9 mouse cellular contexts compared by ENCODE assay signal in the genomic region with DNA sequence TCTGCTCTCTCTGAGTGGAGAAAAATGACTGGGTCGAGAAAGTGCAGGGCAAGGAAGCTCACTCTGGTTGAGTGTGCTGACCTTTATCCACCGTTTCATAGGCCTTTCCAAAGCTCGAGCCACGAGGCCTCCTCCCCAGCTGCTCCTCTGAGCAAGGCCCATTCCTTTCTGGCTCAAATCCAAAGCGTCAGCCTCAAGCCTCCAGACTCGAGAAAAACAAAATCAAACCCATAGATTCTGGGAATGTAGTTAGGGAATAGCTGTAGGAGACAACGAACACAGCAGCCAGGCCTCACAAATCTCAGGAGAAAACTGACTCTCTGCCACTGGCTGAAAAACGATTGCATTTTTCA. TPM values are rescaled to one million over a fixed set of nuclear protein-coding genes. Genes with fewer than 3 reads are reported as not detected.
DNase-seq lines count a peak whose midpoint lies in the region; ATAC-seq lines count a peak whose summit lies in the region.
"Had no signal": no experiment of that assay in that cellular context is flagged by ENCODE, and none has a peak within 500 bp of the region (broad histone marks: within the 10 kb centered on the region; RNA-seq: fewer than 3 reads in every experiment).

No protein-coding gene starts in this region.

- H3K4me1 ChIP-seq in hindbrain, embryonic 13.5 days (replicated peaks) = peaks cover 46% of the 10 kb centered on the region
- peaks cover 13% of the 10 kb centered on the region for H3K4me1 ChIP-seq in hindbrain, embryonic 10.5 days (replicated peaks)
- peaks cover 9% of the 10 kb centered on the region; the same call in 1 of the 2 replicates for H3K4me1 ChIP-seq in embryonic facial prominence, embryonic 14.5 days (ENCODE audit: control insufficient read depth, insufficient read depth, low read length)
- peaks cover 36% of the 10 kb centered on the region for H3K4me1 ChIP-seq in hindbrain, embryonic 16.5 days (ENCODE audit: control insufficient read depth, insufficient read depth, low read depth, low read length)
- H3K4me1 ChIP-seq in midbrain, embryonic 15.5 days = peaks cover 33% of the 10 kb centered on the region

- no peak overlapping the region for H3K4me3 ChIP-seq in hindbrain, embryonic 13.5 days
- H3K4me3 ChIP-seq in hindbrain, embryonic 10.5 days = no peak overlapping the region
- no peak overlapping the region for H3K4me3 ChIP-seq in embryonic facial prominence, embryonic 14.5 days (ENCODE audit: low read depth, low read length)
- no peak overlapping the region for H3K4me3 ChIP-seq in hindbrain, embryonic 16.5 days (ENCODE audit: low read length)
- no peak overlapping the region for H3K4me3 ChIP-seq in midbrain, embryonic 15.5 days
- H3K4me3 ChIP-seq: layer of hippocampus, adult 2 months had no signal

- H3K4me2 ChIP-seq in hindbrain, embryonic 13.5 days = no peak overlapping the region
- no peak overlapping the region for H3K4me2 ChIP-seq in embryonic facial prominence, embryonic 14.5 days (ENCODE audit: low read depth, low read length)
- H3K4me2 ChIP-seq in hindbrain, embryonic 16.5 days (ENCODE audit: low read length) = no peak overlapping the region
- no peak overlapping the region for H3K4me2 ChIP-seq in midbrain, embryonic 15.5 days

- H3K36me3 ChIP-seq in hindbrain, embryonic 13.5 days = no peaks in the 10 kb centered on the region
- 0 out of 2 replicates have a peak, but pooled peaks cover under 1% of the 10 kb centered on the region for H3K36me3 ChIP-seq in hindbrain, embryonic 10.5 days
- H3K36me3 ChIP-seq in embryonic facial prominence, embryonic 14.5 days (ENCODE audit: control insufficient read depth, insufficient read depth, low read length) = peaks cover 12% of the 10 kb centered on the region
- H3K36me3 ChIP-seq in hindbrain, embryonic 16.5 days (ENCODE audit: control insufficient read depth, insufficient read depth, low read length) = no peaks in the 10 kb centered on the region
- no peaks in the 10 kb centered on the region for H3K36me3 ChIP-seq in midbrain, embryonic 15.5 days (replicated peaks)

- no peak for ATAC-seq in hindbrain, embryonic 13.5 days (ENCODE audit: low FRiP score)
- ATAC-seq in embryonic facial prominence, embryonic 14.5 days (ENCODE audit: low read depth) = no peak
- ATAC-seq in hindbrain, embryonic 16.5 days = no peak
- ATAC-seq in midbrain, embryonic 15.5 days (replicated peaks) = no peak
- ATAC-seq: Patski had no signal

- peak overlapping the region; percentile 77 for H3K27ac ChIP-seq in hindbrain, embryonic 13.5 days
- H3K27ac ChIP-seq in hindbrain, embryonic 10.5 days = no peak overlapping the region
- peak overlapping the region; percentile 41 for H3K27ac ChIP-seq in embryonic facial prominence, embryonic 14.5 days (replicated peaks; ENCODE audit: low read depth, low read length)
- peak overlapping the region; percentile 46; the same call in 1 of the 2 replicates for H3K27ac ChIP-seq in hindbrain, embryonic 16.5 days (ENCODE audit: low read depth, low read length)
- H3K27ac ChIP-seq in midbrain, embryonic 15.5 days = 0 out of 2 replicates have a peak overlapping the region, but pooled peaks have one; percentile 31
- H3K27ac ChIP-seq: layer of hippocampus, adult 2 months had no signal

- H3K9ac ChIP-seq in hindbrain, embryonic 13.5 days = no peak overlapping the region
- H3K9ac ChIP-seq in embryonic facial prominence, embryonic 14.5 days (ENCODE audit: low read depth, low read length) = no peak overlapping the region; the same call in 1 of the 2 replicates
- no peak overlapping the region for H3K9ac ChIP-seq in hindbrain, embryonic 16.5 days (ENCODE audit: low read depth, low read length)
- 0 out of 2 replicates have a peak overlapping the region, but pooled peaks have one; percentile 6 for H3K9ac ChIP-seq in midbrain, embryonic 15.5 days

- H3K9me3 ChIP-seq in hindbrain, embryonic 13.5 days = no peaks in the 10 kb centered on the region
- no peaks in the 10 kb centered on the region for H3K9me3 ChIP-seq in hindbrain, embryonic 10.5 days
- no peaks in the 10 kb centered on the region for H3K9me3 ChIP-seq in embryonic facial prominence, embryonic 14.5 days (ENCODE audit: control insufficient read depth, low read length)
- no peaks in the 10 kb centered on the region for H3K9me3 ChIP-seq in hindbrain, embryonic 16.5 days (ENCODE audit: control insufficient read depth, low read length)
- no peaks in the 10 kb centered on the region for H3K9me3 ChIP-seq in midbrain, embryonic 15.5 days

- no peaks in the 10 kb centered on the region for H3K27me3 ChIP-seq in hindbrain, embryonic 13.5 days
- no peaks in the 10 kb centered on the region for H3K27me3 ChIP-seq in hindbrain, embryonic 10.5 days (ENCODE audit: insufficient read depth, poor library complexity, severe bottlenecking)
- H3K27me3 ChIP-seq in embryonic facial prominence, embryonic 14.5 days (replicated peaks; ENCODE audit: control insufficient read depth, insufficient read depth, low read length) = no peaks in the 10 kb centered on the region
- no peaks in the 10 kb centered on the region for H3K27me3 ChIP-seq in hindbrain, embryonic 16.5 days (replicated peaks; ENCODE audit: control insufficient read depth, insufficient read depth, low read length)
- H3K27me3 ChIP-seq in midbrain, embryonic 15.5 days (replicated peaks) = no peaks in the 10 kb centered on the region
- H3K27me3 ChIP-seq: Patski had no signal

- WGBS in hindbrain, embryonic 13.5 days = 42% methylated on average over 8 of the region's 8 CpGs
- 66% methylated on average over 8 of the region's 8 CpGs for WGBS in hindbrain, embryonic 10.5 days
- whole genome bisulfite sequencing in embryonic facial prominence, embryonic 14.5 days = 22% methylated on average over 8 of the region's 8 CpGs
- 26% methylated on average over 8 of the region's 8 CpGs for WGBS in hindbrain, embryonic 16.5 days
- WGBS in midbrain, embryonic 15.5 days = 34% methylated on average over 8 of the region's 8 CpGs

- no peak for DNase-seq in hindbrain, embryonic 10.5 days (ENCODE audit: low spot score)
- DNase-seq in embryonic facial prominence, embryonic 14.5 days (ENCODE audit: low spot score) = peak; percentile 87
- DNase-seq in left cerebral cortex, adult 11 months (ENCODE audit: low spot score) = no peak
- DNase-seq in frontal cortex, adult 2 months (ENCODE audit: extremely low spot score in 1 of 2, low spot score in 1 of 2) = no peak

RNA-seq across cellular contexts. Expression of a gene that starts 26.6 kb away (rescaled TPM):
- polyA plus RNA-seq in hindbrain, embryonic 13.5 days (2015; fragmentation: Nextera tagmentation; extraction: Ambion mirVana) = 5.2 and 5.9 TPM in 2 replicates
- 0.39 and 1.0 TPM in 2 replicates for polyA plus RNA-seq in hindbrain, embryonic 10.5 days (2016; fragmentation: Nextera tagmentation; extraction: Ambion mirVana)
- 0.92 and 1.0 TPM in 2 replicates for polyA plus RNA-seq in embryonic facial prominence, embryonic 14.5 days (2014; fragmentation: Nextera tagmentation; extraction: Ambion mirVana)
- polyA plus RNA-seq in hindbrain, embryonic 16.5 days (2015; fragmentation: Nextera tagmentation; extraction: Ambion mirVana) = 6.0 and 6.7 TPM in 2 replicates
- polyA plus RNA-seq in midbrain, embryonic 15.5 days (2015; fragmentation: Nextera tagmentation; extraction: Ambion mirVana) = 6.9 and 8.9 TPM in 2 replicates
- 11.4 and 11.6 TPM in 2 replicates for polyA plus RNA-seq in frontal cortex, adult 2 months (2012; rRNA removed)
